Mouse (Mus musculus) right cerebral cortex, postnatal 36 days (tissue): ENCODE results near the gene Dot1l.
A peak's percentile ranks its signal among the peaks of the same experiment; 100 is the strongest.

ENCODE experiments used
- DNase-seq, 2 experiments: peaks; one replicate each; pipeline ENCODE4 v3.0.0; 2022; ENCODE audit warnings: low spot score in 2 of 2, mixed read lengths in 1 of 2

The Dot1l gene

DNA sequence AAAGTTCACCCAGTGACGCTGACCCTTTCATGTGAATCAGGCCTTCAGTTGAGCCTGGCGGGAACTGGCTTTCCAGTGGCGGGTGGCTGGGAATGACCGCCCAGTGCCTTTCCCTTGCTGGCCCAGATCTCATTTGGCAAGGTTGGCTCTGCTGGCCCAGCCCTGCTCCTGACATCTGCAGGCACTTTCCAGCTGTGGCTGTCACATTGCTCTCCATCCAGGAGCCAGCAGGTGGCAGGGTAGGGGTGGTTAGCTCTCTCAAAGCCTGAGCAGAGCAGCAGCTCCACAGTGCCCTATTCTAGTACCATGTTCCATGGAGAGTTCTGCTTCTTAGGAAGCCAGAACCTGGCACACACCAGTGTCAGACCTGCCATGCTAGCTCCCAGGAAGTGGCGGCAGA lies 2.7 kb downstream of the Dot1l start:
- peak; percentile 31 to 62 for DNase-seq

DNA sequence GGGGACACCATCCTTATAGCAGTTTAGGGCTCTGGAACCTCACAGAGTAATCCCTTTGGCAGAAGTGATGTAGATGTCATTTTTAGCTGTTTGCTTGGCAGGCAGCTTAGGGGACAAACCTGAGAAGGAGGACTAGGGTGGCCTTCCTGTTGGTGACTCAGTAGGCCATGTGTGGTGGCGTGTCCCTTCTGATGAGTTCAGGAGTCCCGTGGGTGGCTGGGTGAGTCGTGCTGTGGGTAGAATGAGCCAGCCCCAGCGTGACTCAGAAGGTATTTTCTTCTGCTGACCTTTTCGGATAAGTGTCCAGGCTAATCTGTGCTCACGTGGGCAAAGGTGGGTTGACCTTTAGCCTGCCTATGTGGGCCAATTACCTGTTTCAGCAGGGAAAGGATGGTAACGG lies 3.6 kb downstream of the Dot1l start:
- no peak for DNase-seq

DNA sequence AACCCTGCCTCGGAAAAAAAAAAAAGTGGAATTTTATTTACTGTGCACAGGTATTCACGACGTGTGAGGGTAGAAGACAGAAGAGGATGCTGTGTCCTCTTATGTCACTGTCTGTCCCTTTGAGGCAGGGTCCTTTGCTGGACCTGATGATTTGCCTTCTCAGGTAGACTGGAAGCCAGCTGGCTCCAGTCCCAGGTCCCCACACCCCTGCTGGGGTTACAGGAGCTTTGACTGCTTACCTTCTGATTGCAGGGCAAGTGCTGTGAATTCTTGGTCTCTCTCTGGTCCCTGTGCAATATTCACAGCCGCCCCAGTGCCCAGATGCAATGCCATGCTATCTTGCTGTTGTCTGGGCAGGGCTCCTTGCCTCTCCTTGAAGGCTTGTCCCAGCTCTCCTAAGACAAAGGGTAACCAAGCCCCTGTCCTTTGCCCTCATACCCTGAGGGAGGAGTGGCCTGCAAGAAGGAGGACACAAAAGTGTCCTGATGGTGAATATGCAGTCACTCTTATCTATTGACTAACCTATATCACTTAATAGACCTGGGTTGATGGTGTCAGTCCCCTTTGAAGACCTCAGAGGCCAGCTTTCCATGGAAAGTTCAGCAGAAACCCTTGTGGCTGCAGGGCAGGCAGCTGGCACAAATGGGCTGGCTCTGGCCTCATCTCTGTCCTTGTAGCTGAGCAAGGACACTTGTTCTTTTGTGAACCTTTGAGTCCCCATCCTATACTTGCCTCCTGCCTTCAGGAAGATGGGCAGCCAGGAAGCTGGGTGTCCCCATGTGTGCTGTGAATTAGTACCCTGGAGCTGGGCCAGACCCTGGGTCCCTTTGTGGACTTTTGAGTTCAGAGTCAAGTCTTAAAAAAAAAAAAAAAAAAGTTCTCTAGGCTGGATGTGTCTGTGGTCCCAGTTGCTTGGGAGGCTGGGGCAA lies 5.9 kb downstream of the Dot1l start:
- no peak for DNase-seq

DNA sequence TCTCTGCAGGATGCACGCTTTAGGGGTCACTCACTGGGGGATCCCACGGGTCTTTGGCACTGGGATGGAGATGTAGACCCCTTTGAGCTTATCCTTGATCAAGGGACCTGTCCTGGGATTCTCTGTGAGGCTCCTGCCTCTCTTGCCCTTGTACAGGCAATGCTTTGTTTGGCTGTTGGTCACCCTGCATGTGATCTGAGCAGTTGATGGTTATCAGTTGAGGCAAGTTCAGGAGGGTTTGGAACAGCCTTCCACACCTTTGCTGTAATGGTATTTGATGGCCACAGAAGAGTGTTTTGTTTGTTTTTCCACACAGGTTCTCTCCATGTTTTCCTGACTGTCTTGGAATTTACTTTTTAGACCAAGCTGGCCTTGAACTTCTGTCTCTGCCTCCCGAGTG lies 6.8 kb downstream of the Dot1l start:
- no peak for DNase-seq

DNA sequence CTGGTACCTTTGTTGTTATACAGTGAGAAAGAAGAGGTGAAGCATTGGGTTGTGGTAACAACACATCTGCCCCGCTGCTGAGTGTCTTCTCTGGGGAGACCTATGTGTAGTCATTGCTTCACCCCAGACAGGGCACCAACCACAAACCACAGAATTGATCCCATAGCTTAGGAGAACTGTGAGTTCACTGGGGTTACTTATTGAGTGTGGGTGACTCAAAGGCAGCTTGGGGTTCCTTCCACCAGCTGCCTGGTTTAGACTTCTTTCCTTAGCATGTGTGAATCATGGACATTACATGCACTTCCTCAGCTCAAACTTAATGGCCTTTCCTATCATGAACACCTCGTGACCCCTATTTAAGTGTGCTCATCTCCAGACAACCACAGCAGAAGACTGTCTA lies 8.5 kb downstream of the Dot1l start:
- DNase-seq: no peak

DNA sequence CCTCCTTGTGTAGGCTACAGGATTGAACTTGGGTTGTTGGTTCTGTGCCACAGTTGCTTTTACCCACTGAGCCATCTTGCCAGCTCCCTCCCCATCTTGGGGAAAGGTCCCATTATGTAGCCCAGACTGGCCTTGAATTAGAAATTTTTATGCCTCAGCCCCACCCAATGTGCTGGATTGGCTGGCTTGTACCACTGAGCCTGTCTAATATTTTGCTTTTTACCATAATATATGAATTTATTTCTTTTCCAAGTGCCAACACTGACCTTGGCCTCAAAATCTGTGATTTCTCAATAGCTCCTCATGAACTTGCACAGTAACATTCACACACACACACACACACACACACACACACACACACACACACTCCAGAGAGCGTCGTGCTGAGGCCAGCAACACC lies 10.7 kb downstream of the Dot1l start:
- no peak for DNase-seq

DNA sequence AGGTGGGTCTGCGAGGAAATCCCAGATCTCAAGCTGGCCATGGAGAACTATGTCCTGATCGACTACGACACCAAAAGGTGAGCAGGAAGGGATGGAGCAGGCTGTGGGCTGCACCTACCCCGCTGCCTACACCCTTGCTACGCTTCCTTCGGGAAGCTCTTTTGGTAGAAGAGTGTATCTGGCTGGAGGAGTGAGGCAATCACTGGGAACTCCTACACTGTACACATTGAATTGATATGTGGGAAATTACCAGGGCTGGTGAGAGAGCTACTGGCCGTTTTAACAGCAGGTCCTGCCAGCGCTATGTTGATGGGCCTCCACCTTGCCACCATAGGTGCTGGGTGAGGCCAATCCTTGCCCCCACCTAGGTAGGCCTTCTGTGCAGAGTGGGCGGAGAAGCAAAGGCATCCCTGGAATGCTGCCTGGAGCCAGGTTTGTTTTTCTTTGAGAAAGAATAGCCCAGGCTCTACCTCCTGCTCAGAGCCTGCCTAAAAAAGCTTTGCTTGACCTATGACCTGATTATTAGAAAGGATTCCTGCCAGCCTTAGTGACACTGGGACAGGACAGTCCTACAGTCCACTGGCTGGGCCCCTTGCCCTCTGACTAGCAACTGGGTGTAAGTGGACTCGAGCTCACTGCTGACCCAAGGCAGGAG lies 11.3 kb downstream of the Dot1l start:
- DNase-seq: no peak

DNA sequence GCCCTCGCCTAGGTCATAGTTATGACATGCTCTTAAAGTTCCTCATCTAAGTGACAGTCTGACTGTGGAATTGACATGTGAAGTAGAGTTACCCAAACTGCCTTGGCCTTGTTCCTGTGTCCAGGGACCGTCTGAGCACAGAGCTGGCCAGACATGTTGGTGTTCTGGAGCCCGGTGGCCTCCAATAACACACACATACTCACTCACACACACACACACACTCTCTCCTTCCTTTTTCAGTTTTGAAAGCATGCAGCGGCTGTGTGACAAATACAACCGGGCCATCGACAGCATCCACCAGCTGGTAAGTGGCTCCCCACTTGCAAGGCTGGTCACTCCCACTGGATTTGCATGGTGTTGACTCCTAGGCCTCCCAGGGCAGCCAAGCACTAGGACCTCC lies 13.4 kb downstream of the Dot1l start:
- no peak for DNase-seq

DNA sequence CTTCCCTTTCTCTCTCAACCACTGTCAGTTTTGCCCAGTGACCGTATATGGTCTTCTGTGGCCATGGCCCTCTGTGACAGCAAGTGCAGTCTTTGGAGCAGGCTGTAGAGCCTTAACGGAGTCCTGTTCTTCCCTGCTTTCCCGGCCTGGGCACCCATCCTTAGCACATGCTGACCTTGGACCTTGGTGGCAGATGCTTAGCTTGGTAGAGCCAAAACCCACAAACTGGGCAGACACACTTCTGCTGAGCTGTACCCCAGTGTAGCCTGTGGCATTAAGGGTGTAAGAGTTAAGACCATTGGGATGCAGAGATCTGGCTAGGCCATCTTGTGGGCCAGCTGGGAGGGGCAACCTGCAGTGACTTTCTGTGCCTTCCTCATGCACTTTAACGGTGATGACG lies 18.8 kb downstream of the Dot1l start:
- no peak for DNase-seq

DNA sequence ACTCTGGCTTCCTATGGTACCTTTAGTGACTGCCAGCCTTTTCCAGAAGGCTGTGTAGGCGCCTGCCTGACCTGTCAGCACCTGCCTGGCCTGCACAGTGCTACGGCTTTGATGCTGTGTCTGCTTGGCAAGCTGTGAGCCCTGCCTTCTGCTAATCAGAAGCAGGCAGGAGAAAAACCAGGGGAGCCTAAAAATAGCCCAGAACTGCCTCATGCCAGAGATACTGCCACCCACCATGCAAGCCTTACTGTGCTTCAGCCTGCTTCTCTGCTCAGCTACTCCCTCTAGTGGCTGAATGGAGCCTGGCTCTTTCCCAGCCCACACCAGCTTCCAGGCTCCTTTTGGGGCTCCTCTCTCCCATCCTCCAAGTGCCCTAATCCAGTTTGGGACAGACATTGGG lies 19.5 kb downstream of the Dot1l start:
- DNase-seq: peak; percentile 85 to 91

DNA sequence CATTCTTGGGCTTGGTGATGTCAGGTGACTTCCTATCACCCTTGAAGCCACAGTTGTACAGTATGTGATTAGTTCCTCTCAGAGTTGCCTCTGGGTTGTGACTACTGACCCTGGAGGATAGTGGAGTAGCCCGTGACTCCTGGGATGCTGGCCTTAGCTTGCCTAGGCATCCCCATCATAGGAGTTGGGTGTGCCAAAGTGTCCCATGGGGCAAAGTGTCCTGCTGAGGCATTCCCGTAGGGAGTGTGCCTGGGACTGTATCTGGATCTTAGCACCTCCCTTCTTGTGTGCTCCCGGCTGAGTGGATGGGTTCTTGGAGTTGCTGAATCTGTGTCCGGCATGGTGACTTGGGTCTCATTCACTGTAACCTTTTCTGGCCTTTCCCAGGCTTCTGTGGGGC lies 20.0 kb downstream of the Dot1l start:
- DNase-seq: no peak

DNA sequence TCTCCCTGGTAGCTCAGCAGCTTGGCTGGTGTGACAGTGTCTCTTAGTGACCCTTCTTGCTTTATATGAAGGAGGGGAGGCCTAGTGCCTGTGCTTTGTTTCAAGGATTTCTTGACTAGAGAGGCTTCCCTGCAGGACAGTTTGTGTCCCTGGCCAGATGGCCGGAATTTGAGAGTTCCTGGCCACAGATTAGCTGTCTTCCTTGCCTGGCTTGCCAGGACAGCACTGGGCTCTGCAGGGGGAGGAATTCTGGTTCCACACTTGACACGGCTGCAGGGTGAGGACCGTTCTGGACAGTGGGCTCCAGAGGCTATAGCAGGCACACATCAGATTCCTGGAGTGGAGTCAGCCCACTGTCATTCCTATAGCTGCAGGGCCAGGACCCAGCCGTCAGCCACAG lies 20.7 kb downstream of the Dot1l start:
- DNase-seq: no peak

DNA sequence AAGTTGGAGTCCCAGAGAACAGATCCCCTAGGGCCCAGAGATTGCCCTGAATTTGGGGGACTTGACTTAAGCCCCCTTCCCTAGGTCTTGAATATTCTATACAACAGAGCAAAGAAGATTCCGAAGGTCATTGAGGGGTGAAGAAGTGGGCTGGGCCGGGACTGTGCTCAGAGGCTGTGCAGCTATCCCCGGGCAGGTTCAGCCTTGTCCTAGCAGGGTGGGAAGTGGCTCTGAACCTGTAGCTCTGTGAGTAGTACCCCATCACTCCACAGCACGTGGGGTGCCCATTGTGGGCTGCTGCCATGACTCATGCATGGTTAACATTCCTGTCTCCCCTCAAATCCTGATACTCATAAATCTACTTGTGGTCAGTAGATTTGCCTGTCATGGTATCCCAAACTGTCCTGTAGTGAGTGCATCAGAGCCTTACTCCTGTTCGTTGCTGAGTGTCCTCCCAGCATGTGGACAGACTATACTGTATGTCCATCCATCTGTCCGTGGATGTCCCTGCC lies 21.4 kb downstream of the Dot1l start:
- DNase-seq: no peak

DNA sequence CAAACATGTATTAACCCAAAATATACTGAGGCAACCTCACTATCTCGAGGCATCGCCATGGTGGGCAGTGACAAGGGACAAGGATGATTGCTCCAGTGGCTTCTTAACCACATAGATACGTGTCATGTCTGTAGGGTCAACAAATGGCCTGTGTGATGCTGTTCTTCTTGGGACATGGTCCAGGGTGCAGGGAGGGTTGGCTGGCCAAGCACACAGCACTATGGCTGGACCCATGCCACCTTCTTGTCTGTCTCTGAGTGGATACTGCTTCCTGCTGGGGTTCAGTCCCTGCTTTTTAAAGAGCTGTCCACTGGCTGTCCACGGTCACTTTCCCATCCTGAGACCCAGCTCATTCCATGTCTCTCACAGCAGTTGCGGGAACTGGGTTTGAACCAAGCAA lies 22.1 kb downstream of the Dot1l start:
- DNase-seq: no peak

DNA sequence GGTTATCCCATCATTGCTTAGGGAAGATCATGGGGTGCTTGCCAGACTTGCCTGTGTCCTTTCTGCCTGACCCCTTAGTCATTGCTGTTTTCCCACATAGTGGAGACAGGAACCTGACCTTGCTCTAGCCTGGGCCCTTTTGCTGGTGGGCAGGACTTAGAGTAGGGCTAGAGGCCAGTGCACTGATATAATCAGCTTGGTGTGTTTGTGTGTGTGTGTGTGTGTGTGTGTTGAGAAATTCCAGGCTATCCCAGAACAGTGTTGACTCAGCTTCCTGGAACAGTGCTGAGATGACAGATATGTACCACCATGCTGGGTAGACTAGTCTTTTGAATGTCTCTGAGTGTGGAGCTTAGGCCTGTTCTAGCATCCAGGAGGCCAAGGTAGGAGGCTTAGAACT lies 24.6 kb downstream of the Dot1l start:
- DNase-seq: no peak

DNA sequence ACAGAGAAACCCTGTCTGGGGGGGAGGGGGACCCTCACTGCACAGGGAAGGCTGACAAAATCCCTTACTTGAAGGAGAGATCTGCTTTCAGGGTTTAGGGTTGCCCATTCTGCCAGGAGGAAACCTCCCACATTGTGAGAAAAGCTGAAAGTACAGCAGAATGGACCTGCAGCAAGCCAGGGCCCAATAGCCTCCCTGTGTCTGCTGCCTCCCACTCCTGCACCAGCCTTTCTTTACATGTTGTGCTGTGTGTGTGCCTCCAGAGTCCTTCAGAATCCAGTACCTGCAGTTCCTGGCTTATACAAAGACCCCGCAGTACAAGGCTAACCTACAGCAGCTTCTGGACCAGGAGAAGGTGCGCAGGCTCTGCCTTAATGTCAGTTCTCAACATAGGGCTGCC lies 29.3 kb downstream of the Dot1l start:
- no peak for DNase-seq

DNA sequence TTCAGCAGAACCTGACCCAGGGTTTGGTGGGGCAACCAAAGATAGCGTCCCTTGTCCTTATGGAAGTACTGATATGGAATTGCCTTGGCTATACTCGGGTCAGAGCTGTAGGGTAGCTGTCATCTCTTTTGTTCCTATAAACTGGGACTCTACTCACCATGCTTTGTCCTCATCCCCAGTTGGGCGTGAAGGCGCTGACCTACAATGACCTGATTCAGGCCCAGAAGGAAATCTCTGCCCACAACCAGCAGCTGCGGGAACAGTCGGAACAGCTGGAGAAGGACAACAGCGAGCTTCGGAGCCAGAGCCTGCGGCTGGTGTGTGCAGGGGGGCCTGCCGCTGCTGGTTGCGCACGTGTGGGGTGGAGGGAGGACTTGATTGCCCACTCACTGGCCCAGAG lies 29.9 kb downstream of the Dot1l start:
- DNase-seq: no peak

DNA sequence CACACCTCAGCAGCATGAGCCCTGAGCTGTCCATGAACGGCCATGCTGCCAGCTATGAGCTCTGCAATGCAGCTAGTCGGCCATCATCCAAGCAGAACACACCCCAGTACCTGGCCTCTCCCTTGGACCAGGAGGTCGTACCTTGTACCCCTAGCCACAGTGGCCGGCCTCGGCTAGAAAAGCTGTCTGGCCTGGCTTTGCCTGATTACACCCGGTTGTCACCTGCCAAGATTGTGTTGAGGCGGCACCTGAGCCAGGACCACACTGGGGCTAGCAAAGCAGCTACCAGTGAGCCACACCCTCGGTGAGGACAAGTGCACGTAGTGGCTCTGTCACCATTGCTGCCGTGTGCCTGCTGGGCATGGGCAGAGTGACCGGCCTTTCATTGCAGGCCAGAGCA lies 31.0 kb downstream of the Dot1l start:
- no peak for DNase-seq

DNA sequence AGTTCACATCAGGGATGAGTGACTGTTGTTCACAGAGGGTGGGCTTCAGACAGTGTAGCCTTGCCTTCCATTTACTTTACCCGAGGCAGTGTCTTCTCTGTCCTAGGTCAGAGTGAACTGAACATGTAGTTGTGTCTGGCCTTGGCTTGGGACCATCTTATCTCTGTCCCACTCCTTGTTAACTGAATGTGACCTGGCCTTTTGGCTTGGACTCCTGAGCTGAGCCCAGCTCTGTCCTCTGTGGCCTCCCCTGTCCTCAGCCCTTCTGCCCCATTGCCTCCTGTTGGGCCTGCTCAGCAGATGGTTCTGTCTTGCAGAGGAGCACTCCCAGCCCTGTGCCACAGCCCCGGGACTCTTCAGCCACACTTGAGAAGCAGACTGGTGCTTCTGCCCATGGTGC lies 32.5 kb downstream of the Dot1l start:
- no peak for DNase-seq

DNA sequence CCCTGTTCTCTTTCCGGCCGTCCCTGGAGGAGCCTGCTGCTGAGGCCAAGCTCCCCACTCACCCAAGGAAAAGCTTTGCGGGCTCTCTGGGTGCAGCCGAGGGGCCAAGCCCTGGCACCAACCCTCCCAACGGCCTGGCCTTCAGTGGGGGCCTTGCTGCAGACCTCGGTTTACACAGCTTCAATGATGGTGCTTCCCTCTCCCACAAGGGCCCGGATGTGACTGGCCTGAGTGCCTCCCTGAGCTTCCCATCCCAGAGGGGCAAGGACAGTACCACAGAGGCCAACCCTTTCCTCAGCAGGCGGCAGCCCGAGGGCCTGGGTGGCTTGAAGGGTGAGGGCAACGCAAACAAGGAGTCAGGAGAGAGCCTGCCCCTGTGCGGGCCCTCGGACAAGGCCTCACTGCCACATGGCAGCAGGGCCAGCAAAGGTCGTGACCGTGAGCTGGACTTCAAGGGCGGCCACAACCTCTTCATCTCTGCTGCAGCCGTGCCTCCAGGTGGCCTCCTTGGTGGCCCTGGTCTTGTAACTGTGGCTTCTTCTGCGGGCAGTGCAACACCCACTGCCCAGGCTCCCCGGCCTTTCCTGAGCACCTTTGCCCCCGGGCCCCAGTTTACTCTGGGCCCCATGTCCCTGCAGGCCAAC lies 35.9 kb downstream of the Dot1l start:
- no peak for DNase-seq

DNA sequence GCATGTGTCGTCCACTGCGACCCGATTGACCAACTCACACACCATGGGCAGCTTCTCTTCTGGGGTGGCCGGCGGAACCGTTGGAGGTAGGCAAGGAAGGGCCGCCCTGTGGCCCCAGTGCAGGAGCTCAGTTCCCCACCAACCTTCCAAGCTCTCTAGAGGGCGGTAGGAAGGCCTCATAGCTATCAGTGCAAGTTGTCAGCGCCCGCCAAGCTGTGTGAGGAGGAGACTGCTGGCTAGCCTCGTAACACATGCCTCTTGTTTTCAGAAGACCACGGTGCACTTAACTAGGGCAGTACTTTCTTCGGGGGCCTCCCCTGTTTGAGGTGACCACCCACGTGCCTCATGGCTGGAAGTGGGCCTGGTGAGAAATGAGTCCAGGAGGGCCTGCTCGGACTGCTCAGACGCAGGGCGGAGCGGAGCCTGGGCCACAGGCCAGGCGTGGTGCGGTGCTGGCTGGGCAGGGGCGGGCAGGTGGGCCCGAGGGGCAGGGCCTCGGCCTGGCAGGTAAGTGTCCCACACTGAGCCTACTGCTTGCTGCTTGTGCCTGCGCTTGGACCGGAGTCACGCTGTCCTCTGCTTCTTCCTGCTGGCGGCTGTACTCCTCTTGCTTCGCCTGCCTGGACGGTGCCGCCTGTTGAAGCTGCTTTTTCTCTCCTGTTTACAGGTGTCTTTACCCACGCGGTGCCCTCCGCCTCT lies 36.6 kb downstream of the Dot1l start:
- peak in 1 of 2 experiments; percentile 34 for DNase-seq
